Mouse (Mus musculus) midbrain, embryonic 11.5 days (tissue): ENCODE data around the gene Ier5. TPM values are rescaled to one million over a fixed set of nuclear protein-coding genes. Genes with fewer than 3 reads are reported as not detected.

Experiments
- ATAC-seq: fragments of 200-750 bp; cut with Nextera tagmentation; 2 replicates; pipeline ENCODE4 v1.8.0; 2017; ENCODE audit warnings: moderate TSS enrichment, moderate library complexity; ENCODE audit not compliant: low FRiP score
- DNase-seq: peaks from one replicate; pipeline ENCODE4 v3.0.0; 2015; ENCODE audit warnings: low spot score; ENCODE audit errors: missing footprints
- H3K27ac ChIP-seq: fragments of 300-500 bp; sonication (generic); 2 replicates; pipeline ENCODE4 v1.5.1; 2014; ENCODE audit warnings: low read depth, low read length
- H3K27me3 ChIP-seq: fragments of 300-500 bp; sonication (generic); 2 replicates; pipeline ENCODE4 v1.6.1; 2014; ENCODE audit warnings: mild to moderate bottlenecking, low read length, moderate library complexity, mixed read lengths; ENCODE audit not compliant: control insufficient read depth, insufficient read depth
- H3K36me3 ChIP-seq: fragments of 300-500 bp; sonication (generic); 2 replicates; pipeline ENCODE4 v1.6.1; 2014; ENCODE audit warnings: mild to moderate bottlenecking, low read length, moderate library complexity, mixed read lengths; ENCODE audit not compliant: control insufficient read depth, insufficient read depth
- H3K4me1 ChIP-seq: fragments of 300-500 bp; sonication (generic); 2 replicates; pipeline ENCODE4 v1.6.1; 2014; ENCODE audit warnings: low read length; ENCODE audit not compliant: control insufficient read depth, insufficient read depth
- H3K4me2 ChIP-seq: fragments of 300-500 bp; sonication (generic); 2 replicates; pipeline ENCODE4 v1.6.1; 2014; ENCODE audit warnings: mild to moderate bottlenecking, moderate library complexity
- H3K4me3 ChIP-seq: fragments of 300-500 bp; sonication (generic); 2 replicates; pipeline ENCODE4 v1.5.1; 2014; ENCODE audit warnings: low read depth, low read length
- H3K9ac ChIP-seq: fragments of 300-500 bp; sonication (generic); 2 replicates; pipeline ENCODE4 v1.6.1; 2014; ENCODE audit warnings: low read length
- H3K9me3 ChIP-seq: fragments of 300-500 bp; sonication (generic); 2 replicates; pipeline ENCODE4 v1.6.1; 2016; ENCODE audit warnings: low read length; ENCODE audit not compliant: control insufficient read depth
- WGBS: fragments of 180-500 bp; shearing (Covaris S2); extraction: QIAGEN DNeasy Blood & Tissue Kit; methylation state at CpG from one replicate; pipeline ENCODE4 v1.1.7; 2014; 5-methylcytosine and 5-hydroxymethylcytosine counted together
- polyA plus RNA-seq: library from polyadenylated mRNA; unstranded; fragments of >200 nt; fragmentation: Nextera tagmentation; extraction: Ambion mirVana; gene quantifications from 2 replicates; pipeline ENCODE4 v1.2.1, GENCODE M21; 2014

The Ier5 gene
- polyA plus RNA-seq, 1 experiment from 2014 or later: 13.5 TPM

DNA sequence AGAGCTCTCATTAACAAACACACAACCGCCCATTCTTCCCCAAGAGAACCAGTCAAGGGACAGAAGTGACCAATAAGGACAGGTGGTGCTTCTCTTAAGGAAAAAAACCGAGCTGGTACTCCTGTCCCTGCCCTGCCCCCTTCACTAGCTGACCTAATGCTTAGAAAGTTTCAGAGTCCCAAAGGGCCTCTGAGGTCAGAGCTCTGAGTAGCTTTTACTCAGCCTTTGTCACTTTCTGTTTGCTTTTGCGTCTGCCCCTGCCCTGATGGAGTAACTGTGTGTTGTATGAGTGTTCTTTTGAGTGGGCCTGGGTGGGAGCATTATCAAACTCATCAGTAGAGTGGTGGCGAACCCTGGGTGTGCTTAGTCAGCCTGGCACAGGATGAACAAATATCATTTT lies 9.0 kb upstream of the Ier5 start:
- H3K4me1 ChIP-seq: peaks cover 26% of the 10 kb centered on the region
- H3K9me3 ChIP-seq: no peaks in the 10 kb centered on the region
- DNase-seq: peak; percentile 86
- H3K9ac ChIP-seq: no peak overlapping the region
- 23% methylated on average over 4 of the region's 4 CpGs for WGBS
- H3K4me2 ChIP-seq: no peak overlapping the region
- H3K27me3 ChIP-seq: no peaks in the 10 kb centered on the region; the same call in 1 of the 2 replicates
- H3K4me3 ChIP-seq: no peak overlapping the region
- H3K27ac ChIP-seq: no peak overlapping the region
- ATAC-seq: no peak
- H3K36me3 ChIP-seq: no peaks in the 10 kb centered on the region

- Histone ChIP-seq H3K4me2 (no peak overlapping the region), H3K27ac (no peak overlapping the region), H3K36me3 (no peaks in the 10 kb centered on the region), H3K9me3 (no peaks in the 10 kb centered on the region), H3K9ac (no peak overlapping the region), H3K27me3 (no peaks in the 10 kb centered on the region; the same call in 1 of the 2 replicates), H3K4me3 (no peak overlapping the region), H3K4me1 (peaks cover 25% of the 10 kb centered on the region)
- WGBS: 57% methylated on average over 5 of the region's 5 CpGs
- peak; percentile 78 for DNase-seq
- ATAC-seq: no peak
These were observed 8.4 kb upstream of the Ier5 start for GRCm38 (mm10) chr1:155107843-155108242.

DNA sequence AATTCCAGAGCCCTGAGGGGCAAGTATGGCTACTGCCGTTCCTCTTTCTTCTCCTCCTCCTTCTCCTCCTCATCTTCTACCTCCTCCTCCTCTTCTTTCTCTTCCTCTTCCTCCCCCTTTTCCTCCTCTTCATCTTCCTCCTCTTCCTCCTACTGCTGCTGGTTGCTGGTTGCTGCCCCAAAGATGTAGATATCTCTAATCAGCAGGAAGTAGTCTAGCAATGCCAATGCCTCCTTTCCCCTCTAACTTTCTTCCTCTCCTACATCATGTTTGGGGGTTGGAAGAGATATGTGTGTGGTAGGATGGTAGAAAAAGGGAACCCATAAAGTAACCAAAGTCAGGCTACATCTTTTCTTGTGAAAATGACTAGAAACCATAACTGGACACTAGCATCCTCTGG lies 6.9 kb upstream of the Ier5 start:
- peaks cover 17% of the 10 kb centered on the region for H3K4me1 ChIP-seq
- no peaks in the 10 kb centered on the region; the same call in 1 of the 2 replicates for H3K27me3 ChIP-seq
- ATAC-seq: no peak
- H3K36me3 ChIP-seq: no peaks in the 10 kb centered on the region
- H3K9ac ChIP-seq: no peak overlapping the region
- peak; percentile 41 for DNase-seq
- no peak overlapping the region for H3K4me2 ChIP-seq
- no peak overlapping the region for H3K4me3 ChIP-seq
- 67% methylated on average over 1 of the region's 1 CpGs for whole genome bisulfite sequencing
- H3K9me3 ChIP-seq: no peaks in the 10 kb centered on the region
- H3K27ac ChIP-seq: no peak overlapping the region

GRCm38 (mm10) chr1:155103991-155104390 lies 4.6 kb upstream of the Ier5 start:
- WGBS: 87% methylated on average over 5 of the region's 5 CpGs

GRCm38 (mm10) chr1:155102631-155103030 lies 3.2 kb upstream of the Ier5 start:
- no peak for DNase-seq
- 76% methylated on average over 4 of the region's 4 CpGs for WGBS
- no peak for ATAC-seq

More at GRCm38 (mm10) chr1:155103991-155104390, 4.6 kb upstream of the Ier5 start:
- Histone ChIP-seq H3K4me1 (peaks cover 8% of the 10 kb centered on the region), H3K27me3 (no peaks in the 10 kb centered on the region), H3K4me3 (no peak overlapping the region), H3K36me3 (no peaks in the 10 kb centered on the region), H3K4me2 (no peak overlapping the region), H3K9me3 (no peaks in the 10 kb centered on the region), H3K9ac (no peak overlapping the region), H3K27ac (no peak overlapping the region)
- ATAC-seq (no peak), DNase-seq (no peak)

GRCm38 (mm10) chr1:155098486-155099279 lies 753 bp downstream of the Ier5 start:
- H3K4me1 ChIP-seq: peaks cover 12% of the 10 kb centered on the region
- no peaks in the 10 kb centered on the region for H3K36me3 ChIP-seq
- no peaks in the 10 kb centered on the region for H3K9me3 ChIP-seq
- peak overlapping the region; percentile 91 for H3K4me2 ChIP-seq
- no peaks in the 10 kb centered on the region; the same call in 1 of the 2 replicates for H3K27me3 ChIP-seq
- WGBS: under 1% methylated on average over 80 of the region's 93 CpGs
- ATAC-seq (peak; percentile 63), DNase-seq (peak; percentile 96)
- peak overlapping the region; percentile 100 for H3K4me3 ChIP-seq
- H3K27ac ChIP-seq: peak overlapping the region; percentile 59
- H3K9ac ChIP-seq: peak overlapping the region; percentile 98

More at GRCm38 (mm10) chr1:155102631-155103030, 3.2 kb upstream of the Ier5 start:
- Histone ChIP-seq H3K36me3 (no peaks in the 10 kb centered on the region), H3K27ac (no peak overlapping the region), H3K4me3 (no peak overlapping the region), H3K4me1 (peaks cover 4% of the 10 kb centered on the region; the same call in 1 of the 2 replicates), H3K9me3 (no peaks in the 10 kb centered on the region), H3K27me3 (no peaks in the 10 kb centered on the region), H3K9ac (no peak overlapping the region), H3K4me2 (no peak overlapping the region)

- Histone ChIP-seq H3K9ac (peak overlapping the region; percentile 98), H3K4me2 (peak overlapping the region; percentile 91), H3K4me3 (peak overlapping the region; percentile 100), H3K27me3 (no peaks in the 10 kb centered on the region; the same call in 1 of the 2 replicates), H3K36me3 (no peaks in the 10 kb centered on the region), H3K27ac (peak overlapping the region; percentile 59; the same call in 1 of the 2 replicates), H3K9me3 (no peaks in the 10 kb centered on the region), H3K4me1 (peaks cover 16% of the 10 kb centered on the region)
- under 1% methylated on average over 33 of the region's 33 CpGs for WGBS
- peak; percentile 95 for DNase-seq
- no peak for ATAC-seq
These were observed 1.4 kb downstream of the Ier5 start for GRCm38 (mm10) chr1:155097931-155098485.

DNA sequence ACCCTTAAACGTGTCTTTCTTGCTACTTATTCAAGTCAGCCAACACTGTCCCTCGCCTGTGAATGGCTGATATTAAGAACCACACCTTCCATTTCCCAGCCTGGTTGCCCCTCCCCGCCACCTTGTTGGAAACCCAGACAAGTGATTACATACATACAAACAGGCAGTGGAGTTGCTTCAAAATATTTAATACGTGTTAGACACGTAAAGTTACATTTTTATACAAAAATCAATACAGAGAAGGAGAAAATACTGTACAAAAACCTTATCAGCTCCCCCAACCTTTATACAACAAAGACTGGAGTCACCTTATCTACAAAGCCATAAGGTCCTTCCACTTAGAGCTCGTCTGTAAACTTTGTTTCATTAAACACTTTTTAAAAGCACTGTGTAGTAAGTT lies 2.1 kb downstream of the Ier5 start:
- H3K27me3 ChIP-seq: no peaks in the 10 kb centered on the region; the same call in 1 of the 2 replicates
- peak overlapping the region; percentile 98 for H3K9ac ChIP-seq
- H3K4me3 ChIP-seq: peak overlapping the region; percentile 100
- no peaks in the 10 kb centered on the region for H3K9me3 ChIP-seq
- peak overlapping the region; percentile 91 for H3K4me2 ChIP-seq
- no peaks in the 10 kb centered on the region for H3K36me3 ChIP-seq
- no peak for ATAC-seq
- no peak overlapping the region for H3K27ac ChIP-seq
- peaks cover 16% of the 10 kb centered on the region for H3K4me1 ChIP-seq
- WGBS: 37% methylated on average over 6 of the region's 6 CpGs
- DNase-seq: no peak
